Mouse (Mus musculus): Measurements from ENCODE around the gene Ccdc148.

- TF ChIP-seq GATA1 (IDR thresholded peaks at IDR 0.05; ENCODE audit: borderline replicate concordance, low read length), result no peak
- no peak for TF ChIP-seq FLI1 (IDR thresholded peaks at IDR 0.05; ENCODE audit: low read length)
Observed at GRCm38 (mm10) chr2:59161021-59161440, 548 bp upstream of the Ccdc148 start.
